Mouse (Mus musculus): ENCODE measurements around the gene Tesk1.

Gene Tesk1

DNA sequence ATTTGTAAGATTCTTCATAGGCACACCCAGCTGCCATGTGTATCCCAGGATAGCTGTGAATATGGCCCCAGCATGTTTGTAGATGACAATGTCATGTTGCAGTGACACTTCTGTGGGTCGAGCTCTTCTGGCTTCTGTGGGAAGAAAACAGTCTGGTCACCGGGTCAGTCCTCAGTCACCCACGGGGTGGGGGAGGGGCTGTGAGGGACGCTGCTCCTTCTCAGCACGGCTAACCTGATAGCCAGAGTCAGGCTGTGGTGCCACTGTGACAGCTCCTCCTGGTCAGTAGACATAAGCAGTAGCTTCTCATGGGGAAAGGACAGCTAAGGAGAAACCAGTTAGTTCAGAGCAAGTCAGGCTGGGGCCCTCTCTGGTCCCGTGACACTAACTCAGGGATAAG is 54.8 kb downstream of the Tesk1 start:
- DNase-seq = no peak

DNA sequence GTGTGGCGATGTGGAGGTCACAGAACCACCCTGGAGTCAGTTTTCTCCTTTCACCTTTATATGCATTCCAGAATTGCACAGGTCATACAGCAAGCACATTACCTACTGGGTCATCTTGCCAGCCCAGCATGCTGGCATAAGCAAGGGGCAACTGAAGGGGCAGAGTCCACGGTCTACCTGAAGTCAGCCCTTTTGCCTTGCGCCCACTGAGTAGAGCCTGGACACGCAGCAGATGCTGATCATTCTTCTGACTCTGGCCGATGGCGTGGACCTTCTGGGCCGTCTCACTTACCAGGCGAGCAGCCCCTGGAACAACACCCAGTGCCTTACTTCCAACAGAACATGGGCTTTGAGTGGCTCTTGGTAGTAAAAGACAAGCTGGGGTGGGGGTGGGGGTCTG is 55.7 kb downstream of the Tesk1 start:
- no peak for DNase-seq
